ENCODE assay signal across 24 mouse cellular contexts in genomic region chr6:139861534-139861933, GRCm38 (mm10).
A peak's percentile ranks its signal among the peaks of the same experiment; 100 is the strongest.
DNase-seq lines count a peak whose midpoint lies in the region; ATAC-seq lines count a peak whose summit lies in the region.
"Had no signal": no experiment of that assay in that cellular context is flagged by ENCODE, and none has a peak within 500 bp of the region (broad histone marks: within the 10 kb centered on the region; RNA-seq: fewer than 3 reads in every experiment).

No protein-coding gene starts in this region.

- no peak overlapping the region for H3K4me2 ChIP-seq in lung, embryonic 16.5 days (ENCODE audit: low read depth, low read length)
- H3K4me2 ChIP-seq: heart, embryonic 12.5 days; heart, embryonic 15.5 days; hindbrain, embryonic 13.5 days had no signal

- WGBS in lung, embryonic 16.5 days, result 56% methylated on average over 2 of the region's 2 CpGs

- no peak overlapping the region for H3K27ac ChIP-seq in lung, embryonic 16.5 days (ENCODE audit: low read length)
- H3K27ac ChIP-seq: heart, embryonic 15.5 days; hindbrain, embryonic 10.5 days; hindbrain, embryonic 13.5 days had no signal

- peak; percentile 86 for ATAC-seq in lung, embryonic 16.5 days (ENCODE audit: low read depth)
- ATAC-seq in megakaryocyte, adult 5-6 weeks (ENCODE audit: poor library complexity, severe bottlenecking), result peak; percentile 83
- ATAC-seq: CD4-positive, CD25-positive, alpha-beta regulatory T cell, adult 4 months; forebrain, embryonic 14.5 days; hindbrain, embryonic 16.5 days had no signal

- H3K27me3 ChIP-seq in lung, embryonic 16.5 days (ENCODE audit: control insufficient read depth, insufficient read depth, low read depth, low read length), result no peaks in the 10 kb centered on the region
- H3K27me3 ChIP-seq: heart, embryonic 12.5 days; heart, embryonic 15.5 days; hindbrain, embryonic 13.5 days had no signal

- no peak overlapping the region for H3K4me3 ChIP-seq in lung, embryonic 16.5 days (ENCODE audit: low read length)
- H3K4me3 ChIP-seq: heart, embryonic 12.5 days; heart, embryonic 15.5 days; hindbrain, embryonic 10.5 days; hindbrain, embryonic 13.5 days had no signal

- H3K36me3 ChIP-seq in lung, embryonic 16.5 days (ENCODE audit: control insufficient read depth, insufficient read depth, low read length), result no peaks in the 10 kb centered on the region
- H3K36me3 ChIP-seq: heart, embryonic 12.5 days; heart, embryonic 15.5 days; hindbrain, embryonic 10.5 days; hindbrain, embryonic 13.5 days had no signal

- H3K9me3 ChIP-seq in lung, embryonic 16.5 days (ENCODE audit: control insufficient read depth, low read length), result no peaks in the 10 kb centered on the region
- H3K9me3 ChIP-seq: heart, embryonic 12.5 days; heart, embryonic 15.5 days; hindbrain, embryonic 10.5 days; hindbrain, embryonic 13.5 days had no signal

- no peaks in the 10 kb centered on the region for H3K4me1 ChIP-seq in lung, embryonic 16.5 days (replicated peaks; ENCODE audit: control insufficient read depth, insufficient read depth, low read length)
- H3K4me1 ChIP-seq: heart, embryonic 12.5 days; heart, embryonic 15.5 days; hindbrain, embryonic 10.5 days; hindbrain, embryonic 13.5 days had no signal

- H3K9ac ChIP-seq in lung, embryonic 16.5 days (ENCODE audit: low read length), result no peak overlapping the region
- H3K9ac ChIP-seq: heart, embryonic 12.5 days; heart, embryonic 15.5 days; hindbrain, embryonic 13.5 days had no signal

- DNase-seq in lung, postnatal 14 days, result no peak
- peak; percentile 8 for DNase-seq in 416B (ENCODE audit: low read depth)
- peak; percentile 82 for DNase-seq in fat pad, adult 2 months (ENCODE audit: extremely low read depth, low read depth, low spot score)
- no peak for DNase-seq in kidney, postnatal 10 days
- DNase-seq in urinary bladder, postnatal 25 days (ENCODE audit: low spot score), result no peak
- DNase-seq: adrenal gland, adult 8-10 months; adrenal gland, postnatal 25 days; cerebellum, adult 11-12 months; cerebellum, adult 8-10 months; cerebellum, postnatal 10 days; cerebellum, postnatal 36 days; gastrocnemius, postnatal 25 days; heart, adult 18-20 months; heart, postnatal 10 days; heart, postnatal 36 days had no signal

Comparison
In these comparisons a context has a peak if more than half of its experiments do, and no peak if none do; other contexts are left out.
1. DNase-seq: peak in 416B (single experiment) and fat pad, adult 2 months (single experiment); none in lung, postnatal 14 days (single experiment), kidney, postnatal 10 days (single experiment) and urinary bladder, postnatal 25 days (single experiment).